Mouse (Mus musculus) heart, adult 11 months (tissue): Measurements from ENCODE around the gene Kiss1r.

Experiments used
- DNase-seq: peaks from one replicate; pipeline ENCODE4 v3.0.0; 2022

Kiss1r gene

GRCm38 (mm10) chr10:79897316-79898245 is 19.2 kb upstream of the Kiss1r start:
- DNase-seq: no peak

GRCm38 (mm10) chr10:79900951-79901410 is 15.8 kb upstream of the Kiss1r start:
- no peak for DNase-seq

GRCm38 (mm10) chr10:79906712-79907111 is 10.1 kb upstream of the Kiss1r start:
- DNase-seq: peak; percentile 94

GRCm38 (mm10) chr10:79907415-79907814 is 9.4 kb upstream of the Kiss1r start:
- peak; percentile 94 for DNase-seq

GRCm38 (mm10) chr10:79908167-79909091 is 8.3 kb upstream of the Kiss1r start, which contains the start of gene Med16:
Gene Med16 (minus strand): TSS chr10:79908923.
- DNase-seq: peak; percentile 100

- DNase-seq: peak; percentile 96
These were observed 7.5 kb upstream of the Kiss1r start for GRCm38 (mm10) chr10:79909092-79909922.

GRCm38 (mm10) chr10:79910556-79910955 is 6.2 kb upstream of the Kiss1r start, which contains the start of gene Gm26602:
Gene Gm26602 (plus strand): TSS chr10:79910856.
- no peak for DNase-seq

GRCm38 (mm10) chr10:79912412-79912811 is 4.4 kb upstream of the Kiss1r start:
- no peak for DNase-seq

- no peak for DNase-seq
These were observed 2.4 kb upstream of the Kiss1r start for GRCm38 (mm10) chr10:79914131-79914947.

GRCm38 (mm10) chr10:79914948-79915596 is 1.7 kb upstream of the Kiss1r start:
- DNase-seq: peak; percentile 93

GRCm38 (mm10) chr10:79916081-79916480 is 690 bp upstream of the Kiss1r start:
- DNase-seq: peak; percentile 93

- peak; percentile 91 for DNase-seq
These were observed 845 bp downstream of the Kiss1r start for GRCm38 (mm10) chr10:79917532-79918100.

GRCm38 (mm10) chr10:79918231-79919078 is 1.7 kb downstream of the Kiss1r start:
- peak; percentile 94 for DNase-seq

- DNase-seq: no peak
These were observed 2.6 kb downstream of the Kiss1r start for GRCm38 (mm10) chr10:79919251-79919849.

GRCm38 (mm10) chr10:79920056-79920890 is 3.5 kb downstream of the Kiss1r start:
- DNase-seq: no peak

GRCm38 (mm10) chr10:79920958-79921535 is 4.3 kb downstream of the Kiss1r start, which contains the start of gene R3hdm4:
Gene R3hdm4 (minus strand): TSS chr10:79921208.
- DNase-seq: no peak

- DNase-seq: no peak
These were observed 4.8 kb downstream of the Kiss1r start for GRCm38 (mm10) chr10:79921572-79921971.
